Mouse (Mus musculus) lung, postnatal 0 days (tissue): ENCODE results near the gene Olfr450. TPM values are rescaled to one million over a fixed set of nuclear protein-coding genes. Genes with fewer than 3 reads are reported as not detected.
A peak's percentile ranks its signal among the peaks of the same experiment; 100 is the strongest.

ENCODE experiments used
- ATAC-seq: fragments of 200-750 bp; cut with Nextera tagmentation; 2 replicates; pipeline ENCODE4 v1.8.0; 2017; ENCODE audit warnings: moderate library complexity
- DNase-seq: peaks from one replicate; pipeline ENCODE4 v3.0.0-alpha.2; 2016; ENCODE audit warnings: low spot score
- H3K27ac ChIP-seq: fragments of 300-500 bp; sonication (generic); 2 replicates; pipeline ENCODE4 v1.5.1; 2014; ENCODE audit warnings: antibody characterized with exemption, mild to moderate bottlenecking, low read length, mixed read lengths
- H3K27me3 ChIP-seq: fragments of 300-500 bp; sonication (generic); replicated peaks from 2 replicates; pipeline ENCODE4 v1.6.1; 2014; ENCODE audit warnings: low read length, mixed read lengths; ENCODE audit not compliant: insufficient read depth
- H3K36me3 ChIP-seq: fragments of 300-500 bp; sonication (generic); 2 replicates; pipeline ENCODE4 v1.6.1; 2014; ENCODE audit warnings: low read length, mixed read lengths; ENCODE audit not compliant: insufficient read depth
- H3K4me1 ChIP-seq: fragments of 300-500 bp; sonication (generic); 2 replicates; pipeline ENCODE4 v1.6.1; 2014; ENCODE audit warnings: antibody characterized with exemption, low read depth, low read length, mixed read lengths; ENCODE audit not compliant: insufficient read depth
- H3K4me2 ChIP-seq: fragments of 300-500 bp; sonication (generic); replicated peaks from 2 replicates; pipeline ENCODE4 v1.6.1; 2014; ENCODE audit warnings: low read depth, mild to moderate bottlenecking, low read length, moderate library complexity, mixed read lengths
- H3K4me3 ChIP-seq: fragments of 300-500 bp; sonication (generic); 2 replicates; pipeline ENCODE4 v1.5.1; 2014; ENCODE audit warnings: low read depth, low read length
- H3K9ac ChIP-seq: fragments of 300-500 bp; sonication (generic); replicated peaks from 2 replicates; pipeline ENCODE4 v1.6.1; 2014; ENCODE audit warnings: low read depth, mild to moderate bottlenecking
- H3K9me3 ChIP-seq: fragments of 300-500 bp; sonication (generic); 2 replicates; pipeline ENCODE4 v1.6.1; 2016; ENCODE audit warnings: low read length, mixed read lengths
- CTCF ChIP-seq: IDR thresholded peaks from 2 replicates; pipeline ENCODE4 v1.5.1; 2016; ENCODE audit warnings: antibody characterized with exemption, mild to moderate bottlenecking
- EP300 ChIP-seq: IDR thresholded peaks from 2 replicates; pipeline ENCODE4 v1.6.1; 2016; ENCODE audit warnings: antibody characterized with exemption, mild to moderate bottlenecking, control low read depth
- WGBS: fragments of 180-500 bp; shearing (Covaris S2); extraction: QIAGEN DNeasy Blood & Tissue Kit; methylation state at CpG from one replicate; pipeline ENCODE4 v1.1.7; 2014; 5-methylcytosine and 5-hydroxymethylcytosine counted together
- polyA plus RNA-seq: library from polyadenylated mRNA; unstranded; fragments of >200 nt; fragmentation: Nextera tagmentation; extraction: Ambion mirVana; gene quantifications from 2 replicates; pipeline ENCODE4 v1.2.1, GENCODE M21; 2015

Olfr450 gene
- polyA plus RNA-seq: not detected in 2 replicates

- Histone ChIP-seq H3K27me3 (no peaks in the 10 kb centered on the region), H3K9me3 (no peaks in the 10 kb centered on the region), H3K4me3 (no peak within 1 kb of the TSS), H3K4me2 (no peak within 1 kb of the TSS), H3K36me3 (no peaks in the 10 kb centered on the region), H3K27ac (no peak within 1 kb of the TSS), H3K9ac (no peak within 1 kb of the TSS), H3K4me1 (no peaks in the 10 kb centered on the region)
- DNase-seq (no peak), ATAC-seq (no peak)
- no peak for TF ChIP-seq EP300
- TF ChIP-seq CTCF: no peak
- WGBS: 92% methylated on average over 1 of the region's 1 CpGs
These were observed at the start of gene Olfr450 for GRCm38 (mm10) chr6:42811639-42812038. TSS of gene Olfr450 (plus strand) at chr6:42811939.

- H3K9ac ChIP-seq: no peak overlapping the region
- no peaks in the 10 kb centered on the region for H3K36me3 ChIP-seq
- 85% methylated on average over 1 of the region's 1 CpGs for WGBS
- DNase-seq: no peak
- no peak overlapping the region for H3K4me2 ChIP-seq
- no peaks in the 10 kb centered on the region for H3K4me1 ChIP-seq
- H3K4me3 ChIP-seq: no peak overlapping the region
- no peaks in the 10 kb centered on the region for H3K9me3 ChIP-seq
- no peak overlapping the region for H3K27ac ChIP-seq
- TF ChIP-seq EP300 (no peak), CTCF (no peak)
- no peaks in the 10 kb centered on the region for H3K27me3 ChIP-seq
- no peak for ATAC-seq
These were observed 34.7 kb upstream of the Olfr450 start for GRCm38 (mm10) chr6:42777066-42777465.

- DNase-seq (no peak), ATAC-seq (no peak)
- Histone ChIP-seq H3K4me1 (no peaks in the 10 kb centered on the region), H3K36me3 (no peaks in the 10 kb centered on the region), H3K9me3 (no peaks in the 10 kb centered on the region), H3K9ac (no peak within 1 kb of the TSS), H3K4me3 (no peak within 1 kb of the TSS), H3K27me3 (no peaks in the 10 kb centered on the region), H3K4me2 (no peak within 1 kb of the TSS), H3K27ac (no peak within 1 kb of the TSS)
- no peak for TF ChIP-seq EP300
- no peak for TF ChIP-seq CTCF
These were observed 26.9 kb upstream of the Olfr450 start, which contains the start of gene Olfr452 for GRCm38 (mm10) chr6:42784793-42785192. TSS of gene Olfr452 (plus strand) at chr6:42785093.

- TF ChIP-seq EP300 (no peak), CTCF (0 out of 2 replicates have a peak, but pooled peaks have one; percentile 2)
- H3K9ac ChIP-seq: no peak overlapping the region
- ATAC-seq: no peak
- no peaks in the 10 kb centered on the region for H3K27me3 ChIP-seq
- no peak overlapping the region for H3K27ac ChIP-seq
- H3K4me3 ChIP-seq: no peak overlapping the region
- no peaks in the 10 kb centered on the region for H3K4me1 ChIP-seq
- H3K36me3 ChIP-seq: no peaks in the 10 kb centered on the region
- no peaks in the 10 kb centered on the region for H3K9me3 ChIP-seq
- 40% methylated on average over 4 of the region's 4 CpGs for WGBS
- DNase-seq: no peak
- no peak overlapping the region for H3K4me2 ChIP-seq
These were observed 21.3 kb upstream of the Olfr450 start for GRCm38 (mm10) chr6:42790247-42790948.

GRCm38 (mm10) chr6:42790949-42791556 lies 20.7 kb upstream of the Olfr450 start:
- Histone ChIP-seq H3K27me3 (no peaks in the 10 kb centered on the region), H3K4me3 (no peak overlapping the region), H3K4me2 (no peak overlapping the region), H3K36me3 (no peaks in the 10 kb centered on the region), H3K4me1 (no peaks in the 10 kb centered on the region), H3K27ac (no peak overlapping the region), H3K9me3 (no peaks in the 10 kb centered on the region), H3K9ac (no peak overlapping the region)
- WGBS: 67% methylated on average over 9 of the region's 9 CpGs
- TF ChIP-seq CTCF (no peak), EP300 (no peak)
- DNase-seq (no peak), ATAC-seq (no peak)

GRCm38 (mm10) chr6:42794982-42795381 lies 16.8 kb upstream of the Olfr450 start:
- 74% methylated on average over 3 of the region's 3 CpGs for WGBS
- no peak for DNase-seq

More at GRCm38 (mm10) chr6:42794982-42795381, 16.8 kb upstream of the Olfr450 start:
- Histone ChIP-seq H3K27me3 (no peaks in the 10 kb centered on the region), H3K36me3 (no peaks in the 10 kb centered on the region), H3K9me3 (no peaks in the 10 kb centered on the region), H3K4me3 (no peak overlapping the region), H3K9ac (no peak overlapping the region), H3K4me1 (no peaks in the 10 kb centered on the region), H3K27ac (no peak overlapping the region), H3K4me2 (no peak overlapping the region)
- TF ChIP-seq CTCF (no peak), EP300 (no peak)
- ATAC-seq: no peak
